Mouse (Mus musculus): ENCODE data around the gene Nrk.

Gene Nrk

GRCm38 (mm10) chrX:138914041-138914776 is at the start of gene Nrk:
Gene Nrk (plus strand): TSS chrX:138914430.
- DNase-seq (ENCODE audit: low spot score) = peak; percentile 7

- DNase-seq (ENCODE audit: low spot score) = peak; percentile 12
Measured at GRCm38 (mm10) chrX:138913366-138913765, 864 bp upstream of the Nrk start.

DNA sequence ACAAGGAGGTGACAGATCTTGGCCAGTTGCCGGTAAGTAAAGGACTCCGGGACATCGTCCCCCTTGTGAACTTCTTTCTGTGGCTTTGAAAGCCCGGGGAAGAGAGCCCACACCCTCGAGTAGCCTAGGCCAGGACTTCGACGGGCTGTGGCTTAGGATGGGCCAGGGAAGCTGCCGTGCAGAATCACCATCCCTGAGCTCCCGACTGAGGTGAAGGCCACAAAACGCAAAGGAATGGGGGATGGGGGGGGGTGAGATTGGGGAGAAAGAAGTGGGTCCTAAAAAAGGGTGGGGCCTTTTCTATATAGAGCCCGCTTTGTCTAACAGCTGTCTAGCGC is 516 bp downstream of the Nrk start:
- no peak for DNase-seq (ENCODE audit: low spot score)

- DNase-seq (ENCODE audit: low spot score) = no peak
Measured at GRCm38 (mm10) chrX:138919030-138919429, 4.8 kb downstream of the Nrk start.

- DNase-seq (ENCODE audit: low spot score) = no peak
Measured at GRCm38 (mm10) chrX:138943905-138944304, 29.7 kb downstream of the Nrk start.

GRCm38 (mm10) chrX:138960713-138961112 is 46.5 kb downstream of the Nrk start:
- DNase-seq (ENCODE audit: low spot score) = peak; percentile 2

- no peak for DNase-seq (ENCODE audit: low spot score)
Measured at GRCm38 (mm10) chrX:138978501-138978900, 64.3 kb downstream of the Nrk start.

GRCm38 (mm10) chrX:138979249-138979648 is 65.0 kb downstream of the Nrk start:
- no peak for DNase-seq (ENCODE audit: low spot score)

DNA sequence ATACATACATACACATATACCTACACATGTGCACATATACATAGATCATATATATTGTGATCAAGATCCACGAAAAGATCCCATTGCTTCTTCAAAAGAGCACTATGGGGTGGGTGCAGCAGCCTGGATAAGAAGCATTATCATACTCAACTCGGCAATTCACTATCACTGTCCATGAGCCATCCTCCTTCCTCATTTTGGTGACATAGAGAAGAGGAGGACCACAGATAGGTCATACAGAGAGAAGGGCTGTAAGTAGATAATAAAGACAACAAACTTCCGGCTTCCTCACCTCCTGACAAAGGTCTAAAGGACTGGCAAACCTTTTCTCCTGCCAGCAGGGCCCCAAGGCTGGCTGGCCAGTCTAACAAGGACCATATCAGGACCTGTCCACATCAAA is 100.3 kb downstream of the Nrk start:
- DNase-seq (ENCODE audit: low spot score) = no peak

- peak; percentile 9 for DNase-seq (ENCODE audit: low spot score)
Measured at GRCm38 (mm10) chrX:139016540-139016939, 102.3 kb downstream of the Nrk start.

GRCm38 (mm10) chrX:139026532-139027097 is 112.4 kb downstream of the Nrk start:
- DNase-seq (ENCODE audit: low spot score) = no peak

DNA sequence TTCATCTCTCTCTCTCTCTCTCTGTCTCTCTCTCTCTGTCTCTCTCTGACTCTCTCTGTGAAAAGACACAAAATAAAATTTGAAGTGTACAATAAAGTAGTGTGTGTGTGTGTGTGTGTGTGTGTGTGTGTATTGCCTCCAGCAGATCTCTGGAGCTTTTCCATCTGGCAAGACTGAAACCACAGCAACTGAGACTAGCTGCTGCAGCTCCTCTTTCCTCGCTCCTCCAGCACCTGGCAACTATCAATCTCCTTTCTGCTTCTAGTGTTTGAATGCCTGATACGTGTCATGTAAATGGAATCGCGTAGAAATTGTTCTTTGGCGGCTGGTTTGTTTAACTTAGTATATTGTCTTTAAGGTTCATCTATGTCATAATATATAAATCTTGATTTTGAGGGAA is 113.1 kb downstream of the Nrk start:
- no peak for DNase-seq (ENCODE audit: low spot score)

DNA sequence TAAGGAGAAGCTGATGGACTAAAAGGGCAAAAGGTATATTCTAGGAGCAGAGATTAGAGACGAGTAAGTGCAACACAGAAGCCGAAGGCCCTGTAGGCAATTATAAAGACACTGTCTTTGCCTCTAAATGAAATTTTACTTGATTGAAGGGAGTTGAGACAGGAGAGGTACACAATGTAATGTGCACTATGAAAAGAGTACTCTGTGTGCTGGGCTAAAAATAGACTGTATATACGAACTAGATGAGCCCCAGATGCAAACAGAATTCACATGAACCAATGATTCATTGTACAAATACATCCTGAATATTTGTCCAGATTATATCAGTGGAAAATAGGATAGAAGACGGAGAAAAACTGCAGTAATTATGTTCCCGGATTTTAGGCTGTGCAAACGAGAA is 113.7 kb downstream of the Nrk start:
- no peak for DNase-seq (ENCODE audit: low spot score)

GRCm38 (mm10) chrX:139037666-139038065 is 123.4 kb downstream of the Nrk start:
- DNase-seq (ENCODE audit: low spot score) = no peak

DNA sequence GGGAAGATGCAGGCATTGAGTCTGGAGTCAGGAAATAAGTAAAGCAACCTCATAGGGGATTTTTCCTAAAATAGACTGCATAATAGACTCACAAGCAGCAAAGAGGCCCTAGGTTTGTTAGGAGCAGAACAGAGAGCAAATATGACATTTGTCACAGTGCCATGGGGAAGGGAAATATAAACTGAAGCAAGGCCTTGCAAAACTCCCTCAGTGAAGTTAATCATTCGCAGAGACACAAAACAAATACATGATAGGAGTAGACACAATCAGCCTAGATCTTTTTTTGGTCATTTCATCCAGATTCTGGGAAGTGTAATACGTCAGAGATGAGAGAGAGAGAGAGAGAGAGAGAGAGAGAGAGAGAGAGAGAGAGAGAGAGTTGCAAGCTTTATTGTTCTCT is 125.1 kb downstream of the Nrk start:
- DNase-seq (ENCODE audit: low spot score) = no peak

- no peak for DNase-seq (ENCODE audit: low spot score)
Measured at GRCm38 (mm10) chrX:139041148-139041547, 126.9 kb downstream of the Nrk start.

GRCm38 (mm10) chrX:139051976-139052375 is 137.7 kb downstream of the Nrk start:
- DNase-seq (ENCODE audit: low spot score) = no peak

GRCm38 (mm10) chrX:139053149-139053548 is 138.9 kb downstream of the Nrk start:
- no peak for DNase-seq (ENCODE audit: low spot score)

Data from retina, embryonic 14.5 days (tissue).